Mouse (Mus musculus): ENCODE measurements around the gene Arid3a. TPM values are rescaled to one million over a fixed set of nuclear protein-coding genes. Genes with fewer than 3 reads are reported as not detected.
A peak's percentile ranks its signal among the peaks of the same experiment; 100 is the strongest.

Gene Arid3a
- total RNA-seq, 2 experiments from 2014 or later = 8.8 to 14.7 TPM

- peak; percentile 77 for ATAC-seq (replicated peaks; ENCODE audit: low FRiP score, poor library complexity, severe bottlenecking)
Observed at GRCm38 (mm10) chr10:79924998-79925784, 1.7 kb upstream of the Arid3a start.

- 0 out of 2 replicates have a peak, but pooled peaks have one; percentile 42 for ATAC-seq (replicated peaks; ENCODE audit: low FRiP score, poor library complexity, severe bottlenecking)
Observed at GRCm38 (mm10) chr10:79925785-79926490, 905 bp upstream of the Arid3a start.

GRCm38 (mm10) chr10:79927324-79928029 is 634 bp downstream of the Arid3a start:
- ATAC-seq (replicated peaks; ENCODE audit: low FRiP score, poor library complexity, severe bottlenecking) = no peak

GRCm38 (mm10) chr10:79928030-79928694 is 1.3 kb downstream of the Arid3a start:
- ATAC-seq (replicated peaks; ENCODE audit: low FRiP score, poor library complexity, severe bottlenecking) = no peak

GRCm38 (mm10) chr10:79928907-79929701 is 2.3 kb downstream of the Arid3a start:
- ATAC-seq (replicated peaks; ENCODE audit: low FRiP score, poor library complexity, severe bottlenecking) = no peak

GRCm38 (mm10) chr10:79929967-79930825 is 3.4 kb downstream of the Arid3a start:
- ATAC-seq (replicated peaks; ENCODE audit: low FRiP score, poor library complexity, severe bottlenecking) = no peak

- ATAC-seq (replicated peaks; ENCODE audit: low FRiP score, poor library complexity, severe bottlenecking) = no peak
Observed at GRCm38 (mm10) chr10:79930826-79931186, 4.0 kb downstream of the Arid3a start.

- no peak for ATAC-seq (replicated peaks; ENCODE audit: low FRiP score, poor library complexity, severe bottlenecking)
Observed at GRCm38 (mm10) chr10:79931797-79932196, 5.0 kb downstream of the Arid3a start.

- no peak for ATAC-seq (replicated peaks; ENCODE audit: low FRiP score, poor library complexity, severe bottlenecking)
Observed at GRCm38 (mm10) chr10:79932736-79933135, 5.9 kb downstream of the Arid3a start.

- ATAC-seq (replicated peaks; ENCODE audit: low FRiP score, poor library complexity, severe bottlenecking) = no peak
Observed at GRCm38 (mm10) chr10:79933145-79933679, 6.4 kb downstream of the Arid3a start.

- no peak for ATAC-seq (replicated peaks; ENCODE audit: low FRiP score, poor library complexity, severe bottlenecking)
Observed at GRCm38 (mm10) chr10:79933861-79934260, 7.0 kb downstream of the Arid3a start.

- no peak for ATAC-seq (replicated peaks; ENCODE audit: low FRiP score, poor library complexity, severe bottlenecking)
Observed at GRCm38 (mm10) chr10:79934272-79934721, 7.5 kb downstream of the Arid3a start.

GRCm38 (mm10) chr10:79934794-79935569 is 8.1 kb downstream of the Arid3a start:
- ATAC-seq (replicated peaks; ENCODE audit: low FRiP score, poor library complexity, severe bottlenecking) = no peak

GRCm38 (mm10) chr10:79936284-79936910 is 9.6 kb downstream of the Arid3a start:
- ATAC-seq (replicated peaks; ENCODE audit: low FRiP score, poor library complexity, severe bottlenecking) = peak; percentile 22

- peak; percentile 82 for ATAC-seq (replicated peaks; ENCODE audit: low FRiP score, poor library complexity, severe bottlenecking)
Observed at GRCm38 (mm10) chr10:79936911-79937441, 10.1 kb downstream of the Arid3a start.

- peak; percentile 33 for ATAC-seq (replicated peaks; ENCODE audit: low FRiP score, poor library complexity, severe bottlenecking)
Observed at GRCm38 (mm10) chr10:79937775-79938526, 11.1 kb downstream of the Arid3a start.

All from erythroblast, adult 5-6 weeks (primary cell).